Comparison of ENCODE assay signal across 10 mouse cellular contexts in the genomic region with DNA sequence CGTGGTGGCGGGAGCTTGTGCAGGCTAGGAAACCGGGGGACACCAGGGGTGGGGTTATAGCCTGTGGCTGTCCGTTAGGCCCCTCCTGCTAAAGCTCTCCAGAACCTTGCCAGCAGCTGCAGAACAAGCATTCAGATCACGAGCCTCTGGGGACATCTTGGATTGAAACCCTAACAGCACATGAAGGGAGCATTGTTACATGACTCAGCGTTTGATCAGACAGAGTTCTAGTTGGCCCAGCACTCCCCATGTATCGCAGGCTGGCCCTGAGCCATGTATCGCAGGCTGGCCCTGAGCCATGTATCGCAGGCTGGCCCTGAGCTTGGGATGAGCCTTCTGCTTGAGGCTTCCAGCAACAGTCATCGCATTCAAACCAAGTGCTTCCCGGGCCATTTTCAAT. TPM values are rescaled to one million over a fixed set of nuclear protein-coding genes. Genes with fewer than 3 reads are reported as not detected.
DNase-seq lines count a peak whose midpoint lies in the region; ATAC-seq and TF ChIP-seq lines count a peak whose summit lies in the region.
"Had no signal": no experiment of that assay in that cellular context is flagged by ENCODE, and none has a peak within 500 bp of the region (broad histone marks: within the 10 kb centered on the region; RNA-seq: fewer than 3 reads in every experiment).

No protein-coding gene starts in this region.

- no peak overlapping the region for H3K4me3 ChIP-seq in heart, embryonic 12.5 days
- H3K4me3 ChIP-seq in ES-Bruce4 (ENCODE audit: low read depth, low read length), result no peak overlapping the region
- no peak overlapping the region for H3K4me3 ChIP-seq in liver, embryonic 12.5 days
- H3K4me3 ChIP-seq: midbrain, embryonic 15.5 days had no signal

- H3K27ac ChIP-seq in heart, embryonic 12.5 days (ENCODE audit: poor library complexity, severe bottlenecking), result no peak overlapping the region
- H3K27ac ChIP-seq in ES-Bruce4 (ENCODE audit: insufficient read depth, low read length), result peak overlapping the region; percentile 9
- H3K27ac ChIP-seq in liver, embryonic 12.5 days, result peak overlapping the region; percentile 71
- H3K27ac ChIP-seq: midbrain, embryonic 15.5 days had no signal

- no peak for TF ChIP-seq CTCF in ES-Bruce4 (IDR thresholded peaks at IDR 0.05; ENCODE audit: low read depth, low read length)

- no peak overlapping the region for H3K9ac ChIP-seq in heart, embryonic 12.5 days
- H3K9ac ChIP-seq in ES-Bruce4 (ENCODE audit: low read depth, poor library complexity, severe bottlenecking), result no peak overlapping the region
- H3K9ac ChIP-seq in liver, embryonic 12.5 days, result 0 out of 2 replicates have a peak overlapping the region, but pooled peaks have one; percentile 27
- H3K9ac ChIP-seq: midbrain, embryonic 15.5 days had no signal

- H3K27me3 ChIP-seq in heart, embryonic 12.5 days (replicated peaks), result no peaks in the 10 kb centered on the region
- H3K27me3 ChIP-seq in ES-Bruce4 (ENCODE audit: control insufficient read depth, insufficient read depth, low read length, poor library complexity, severe bottlenecking), result no peaks in the 10 kb centered on the region
- no peaks in the 10 kb centered on the region for H3K27me3 ChIP-seq in liver, embryonic 12.5 days (replicated peaks)
- H3K27me3 ChIP-seq: midbrain, embryonic 15.5 days had no signal

- no peaks in the 10 kb centered on the region for H3K9me3 ChIP-seq in heart, embryonic 12.5 days (replicated peaks)
- H3K9me3 ChIP-seq in ES-Bruce4 (replicated peaks; ENCODE audit: control insufficient read depth, insufficient read depth, low read length, poor library complexity, severe bottlenecking), result no peaks in the 10 kb centered on the region
- H3K9me3 ChIP-seq in liver, embryonic 12.5 days (replicated peaks), result no peaks in the 10 kb centered on the region
- H3K9me3 ChIP-seq: midbrain, embryonic 15.5 days had no signal

- no peak for ATAC-seq in heart, embryonic 12.5 days (ENCODE audit: insufficient number of reproducible peaks, low FRiP score)
- ATAC-seq in liver, embryonic 12.5 days, result 0 out of 2 replicates have a peak, but pooled peaks have one; percentile 31
- ATAC-seq: midbrain, embryonic 15.5 days had no signal

- peaks cover 13% of the 10 kb centered on the region for H3K4me1 ChIP-seq in heart, embryonic 12.5 days (replicated peaks)
- peaks cover 10% of the 10 kb centered on the region for H3K4me1 ChIP-seq in ES-Bruce4 (ENCODE audit: control insufficient read depth, insufficient read depth, low read length)
- H3K4me1 ChIP-seq in liver, embryonic 12.5 days, result peaks cover 58% of the 10 kb centered on the region
- H3K4me1 ChIP-seq: midbrain, embryonic 15.5 days had no signal

- H3K4me2 ChIP-seq in heart, embryonic 12.5 days, result no peak overlapping the region
- peak overlapping the region; percentile 73 for H3K4me2 ChIP-seq in liver, embryonic 12.5 days
- H3K4me2 ChIP-seq: midbrain, embryonic 15.5 days had no signal

- DNase-seq in heart, adult 18-20 months, result peak; percentile 28
- DNase-seq in adrenal gland, postnatal 36 days, result peak; percentile 35 to 48
- DNase-seq in thymus, postnatal 4 days, result no peak
- no peak for DNase-seq in layer of hippocampus, adult 8-10 months (ENCODE audit: low spot score in 2 of 2)
- DNase-seq in right cerebral cortex, postnatal 25 days, result no peak
- DNase-seq: layer of hippocampus, adult 9-11 months had no signal

- 0 out of 2 replicates have a peak, but pooled peaks have one; percentile 41 for TF ChIP-seq EP300 in ES-Bruce4 (IDR thresholded peaks at IDR 0.05; ENCODE audit: insufficient read depth, low read depth, low read length)

- 88% methylated on average over 11 of the region's 11 CpGs for WGBS in heart, embryonic 12.5 days
- WGBS in liver, embryonic 12.5 days (ENCODE audit: insufficient replicate concordance), result 83% methylated on average over 11 of the region's 11 CpGs

- H3K36me3 ChIP-seq in heart, embryonic 12.5 days, result 0 out of 2 replicates have a peak, but pooled peaks cover 6% of the 10 kb centered on the region
- H3K36me3 ChIP-seq in ES-Bruce4 (ENCODE audit: control insufficient read depth, insufficient read depth, low read length, poor library complexity, severe bottlenecking), result peaks cover 11% of the 10 kb centered on the region; the same call in 1 of the 2 replicates
- H3K36me3 ChIP-seq in liver, embryonic 12.5 days, result peaks cover 73% of the 10 kb centered on the region
- H3K36me3 ChIP-seq: midbrain, embryonic 15.5 days had no signal

- TF ChIP-seq POLR2A in ES-Bruce4 (IDR thresholded peaks at IDR 0.05; ENCODE audit: insufficient read depth, low read length), result no peak

RNA-seq across cellular contexts. Expression of gene Bcas2, which starts 30.2 kb away (rescaled TPM):
- 10 to 100 TPM; 48.8 to 51.3 TPM for total RNA-seq in heart, adult 18-20 months (2021)
- 142 and 148 TPM in 2 replicates for polyA plus RNA-seq in heart, embryonic 12.5 days (2016; fragmentation: Nextera tagmentation; extraction: Ambion mirVana)
- polyA plus RNA-seq in ES-Bruce4 (2011; ENCODE audit: insufficient read depth, insufficient read length, low read depth, missing spikeins), result 186 and 192 TPM in 2 replicates
- total RNA-seq in adrenal gland, postnatal 36 days (2021), result 10 to 100 TPM; 55.9 to 56.4 TPM
- 235 and 237 TPM in 2 replicates for polyA plus RNA-seq in liver, embryonic 12.5 days (2016; fragmentation: Nextera tagmentation; extraction: Ambion mirVana)
- 10 to 100 TPM; 67.1 to 70.8 (median 67.8) TPM for total RNA-seq in layer of hippocampus, adult 8-10 months (2022)

RNA-seq across cellular contexts. Expression of gene Dennd2c, which starts 38.9 kb away (rescaled TPM):
- total RNA-seq in heart, adult 18-20 months (2021), result 1 to 10 TPM; 1.2 to 1.6 TPM
- polyA plus RNA-seq in heart, embryonic 12.5 days (2016; fragmentation: Nextera tagmentation; extraction: Ambion mirVana), result 5.1 and 5.9 TPM in 2 replicates
- 22.4 and 22.9 TPM in 2 replicates for polyA plus RNA-seq in ES-Bruce4 (2011; ENCODE audit: insufficient read depth, insufficient read length, low read depth, missing spikeins)
- total RNA-seq in adrenal gland, postnatal 36 days (2021), result 1 to 10 TPM; 1.5 to 1.7 TPM
- 13.0 and 13.1 TPM in 2 replicates for polyA plus RNA-seq in liver, embryonic 12.5 days (2016; fragmentation: Nextera tagmentation; extraction: Ambion mirVana)
- 1 to 10 TPM in 2 of 4 experiments, under 1 TPM in 2; 0.39 to 1.1 (median 0.75) TPM for total RNA-seq in layer of hippocampus, adult 8-10 months (2022)

Comparison
In these comparisons a context has a peak if more than half of its experiments do, and no peak if none do; other contexts are left out.
1. DNase-seq: peak in heart, adult 18-20 months (2 of 2) and adrenal gland, postnatal 36 days (2 of 2); none in thymus, postnatal 4 days (single experiment), layer of hippocampus, adult 8-10 months (0 of 2) and right cerebral cortex, postnatal 25 days (single experiment).